Mouse (Mus musculus): ENCODE data around the gene Kat14.

DNA sequence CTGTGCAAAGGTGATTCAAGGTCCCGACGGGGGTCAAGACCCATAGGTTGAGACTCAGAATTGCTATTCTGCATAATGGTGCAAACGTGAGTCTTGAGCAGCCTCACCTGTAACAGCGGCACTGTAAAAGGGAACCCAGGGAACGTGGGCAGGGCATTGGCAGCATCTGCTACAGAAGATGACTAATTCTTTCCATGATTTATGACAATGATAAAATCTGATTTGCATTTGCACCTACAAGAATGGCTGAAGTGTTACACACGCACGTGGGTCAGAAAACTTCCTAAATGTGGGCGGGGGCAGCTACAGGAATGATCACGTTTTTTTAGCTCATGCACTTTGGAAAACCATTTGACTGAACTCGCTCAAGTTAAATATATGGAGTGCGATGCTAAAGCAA, 15.9 kb upstream of the Kat14 start:
- TF ChIP-seq CTCF (IDR thresholded peaks at IDR 0.05; ENCODE audit: low read depth, low read length): no peak
- no peak for TF ChIP-seq POLR2A (IDR thresholded peaks at IDR 0.05; ENCODE audit: extremely low read depth, insufficient read depth, low read length)

Measured in liver, adult 2 months (tissue).